Mouse (Mus musculus): Measurements from ENCODE around the gene Itm2a. TPM values are rescaled to one million over a fixed set of nuclear protein-coding genes. Genes with fewer than 3 reads are reported as not detected.

Gene Itm2a
- 130 and 136 TPM in 2 replicates for polyA plus RNA-seq (2015; fragmentation: Nextera tagmentation; extraction: Ambion mirVana)

DNA sequence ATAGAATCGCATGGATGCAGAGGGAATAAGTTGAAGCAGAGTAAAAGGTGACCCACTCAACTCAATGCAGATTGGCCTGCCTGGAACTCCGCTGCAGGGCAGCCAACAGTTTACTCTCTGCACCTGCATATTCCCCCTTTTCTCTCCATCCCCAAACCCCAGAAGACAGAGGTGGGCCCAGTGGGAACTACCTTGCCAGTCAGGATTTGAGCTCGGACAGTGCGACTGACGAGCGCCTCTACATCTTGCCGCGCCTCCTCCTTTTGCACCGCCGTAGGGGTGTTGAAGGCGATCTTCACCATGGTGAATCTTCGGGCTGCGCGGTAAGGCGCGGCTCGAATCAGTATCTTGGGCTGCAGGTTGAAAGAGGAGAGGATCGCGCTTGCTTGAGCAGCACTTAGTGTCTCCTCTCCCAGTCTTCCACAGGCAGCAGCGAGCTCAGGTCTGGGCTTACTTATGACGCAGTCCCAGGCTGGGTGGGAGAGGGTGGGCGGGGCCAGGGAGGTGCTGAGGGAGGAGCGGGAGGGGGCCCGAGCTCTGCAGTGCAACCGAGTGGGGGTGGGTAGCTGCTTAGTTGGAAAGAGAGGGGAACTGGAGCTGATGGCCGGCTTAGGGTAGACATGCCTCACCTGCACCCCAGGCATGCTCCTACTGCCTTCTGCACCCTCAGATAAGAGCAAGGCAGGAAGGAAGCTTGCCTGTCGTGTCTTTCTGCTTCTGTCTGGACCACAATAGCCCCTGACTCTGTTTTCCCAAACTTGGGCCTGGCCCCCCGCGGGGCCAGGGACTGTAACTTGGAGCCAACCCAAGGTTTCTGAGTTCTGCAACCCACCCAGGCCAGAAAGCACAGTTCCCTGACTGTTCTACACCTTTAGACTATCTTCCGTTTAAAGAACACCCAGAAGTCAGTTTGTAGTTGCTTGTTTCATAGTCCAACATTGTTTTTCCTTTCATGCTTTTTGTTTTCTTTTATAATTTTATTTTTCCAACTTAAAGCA lies at the start of gene Itm2a:
Gene Itm2a (minus strand): TSS at position 462 of the 998 bp plus-strand sequence.
- H3K4me3 ChIP-seq, result peak within 1 kb of the TSS; percentile 48
- peak within 1 kb of the TSS; percentile 67 for H3K4me2 ChIP-seq
- H3K27me3 ChIP-seq (replicated peaks), result no peaks in the 10 kb centered on the region
- H3K36me3 ChIP-seq (replicated peaks), result no peaks in the 10 kb centered on the region
- H3K9me3 ChIP-seq, result no peaks in the 10 kb centered on the region
- no peaks in the 10 kb centered on the region for H3K4me1 ChIP-seq
- WGBS, result 22% methylated on average over 29 of the region's 30 CpGs
- H3K9ac ChIP-seq, result peak within 1 kb of the TSS; percentile 46
- ATAC-seq (replicated peaks), result peak; percentile 97
- H3K27ac ChIP-seq, result no peak within 1 kb of the TSS

DNA sequence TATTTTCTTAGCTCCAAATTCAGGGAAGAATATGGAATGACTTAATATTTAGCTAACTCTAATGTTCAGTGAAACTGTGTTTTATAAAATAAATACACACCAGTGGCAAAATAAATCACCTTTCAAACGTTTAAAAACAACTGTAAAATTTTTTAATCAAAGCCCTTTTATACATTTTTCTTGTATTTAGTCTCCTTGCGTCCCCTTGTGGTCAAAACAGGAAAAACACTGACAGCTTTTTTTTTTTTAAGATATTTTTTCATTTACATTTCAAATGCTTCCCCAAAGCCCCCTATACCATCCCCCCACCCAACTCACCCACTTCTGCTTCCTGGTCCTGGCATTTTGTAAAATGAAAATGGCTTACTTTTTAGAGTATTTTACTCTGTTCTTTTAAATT lies 32.7 kb upstream of the Itm2a start:
- Histone ChIP-seq H3K9me3 (no peaks in the 10 kb centered on the region), H3K27me3 (replicated peaks) (no peaks in the 10 kb centered on the region), H3K4me1 (no peaks in the 10 kb centered on the region), H3K9ac (no peak overlapping the region), H3K4me2 (no peak overlapping the region), H3K36me3 (replicated peaks) (no peaks in the 10 kb centered on the region), H3K4me3 (no peak overlapping the region), H3K27ac (no peak overlapping the region)
- no peak for ATAC-seq (replicated peaks)
- 6% methylated on average over 2 of the region's 2 CpGs for WGBS

DNA sequence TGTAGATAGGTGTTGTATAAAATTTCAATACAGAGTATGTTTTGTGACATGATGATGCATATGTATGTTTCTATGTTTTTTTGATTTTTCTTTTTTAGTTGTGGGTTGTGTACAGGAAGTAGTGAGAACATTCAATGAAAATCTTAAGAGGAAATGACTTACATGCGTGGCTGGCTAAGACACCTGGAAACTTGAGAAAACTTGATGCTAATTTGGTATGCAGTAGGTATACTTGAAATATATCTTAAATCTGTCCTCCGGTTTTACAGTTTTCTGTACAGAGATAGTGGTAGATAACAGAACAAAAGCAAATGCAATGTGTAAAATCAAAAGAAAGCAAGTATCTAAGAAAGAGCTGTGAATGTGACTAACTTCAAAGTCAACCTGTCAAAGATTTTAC lies 18.1 kb upstream of the Itm2a start:
- ATAC-seq (replicated peaks), result no peak
- Histone ChIP-seq H3K27ac (no peak overlapping the region), H3K9me3 (no peaks in the 10 kb centered on the region), H3K4me1 (no peaks in the 10 kb centered on the region), H3K36me3 (replicated peaks) (no peaks in the 10 kb centered on the region), H3K4me3 (no peak overlapping the region), H3K9ac (no peak overlapping the region), H3K4me2 (no peak overlapping the region), H3K27me3 (replicated peaks) (no peaks in the 10 kb centered on the region)
- 90% methylated on average over 2 of the region's 2 CpGs for WGBS

DNA sequence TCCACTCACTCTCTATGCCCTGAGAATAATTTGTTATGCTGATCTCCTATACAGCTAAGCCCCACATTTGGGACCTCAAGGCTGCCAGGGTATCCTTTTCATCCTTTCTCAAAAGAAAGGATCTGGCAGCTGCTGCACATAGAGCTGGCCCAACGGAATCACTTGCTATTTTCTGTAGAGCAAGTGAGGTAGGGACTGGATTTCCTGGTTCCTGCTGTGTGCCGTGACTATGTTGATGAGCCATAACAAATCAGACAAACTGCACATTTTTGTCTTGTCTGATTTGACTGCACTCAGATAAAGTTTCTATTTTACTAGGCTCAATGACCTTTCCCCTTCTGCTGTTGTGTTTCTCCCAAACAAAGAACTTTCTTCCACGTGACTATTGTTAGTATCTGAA lies 14.2 kb upstream of the Itm2a start:
- no peak overlapping the region for H3K4me3 ChIP-seq
- H3K9me3 ChIP-seq, result no peaks in the 10 kb centered on the region
- H3K27me3 ChIP-seq (replicated peaks), result no peaks in the 10 kb centered on the region
- H3K4me1 ChIP-seq, result no peaks in the 10 kb centered on the region
- no peaks in the 10 kb centered on the region for H3K36me3 ChIP-seq (replicated peaks)
- 26% methylated on average over 3 of the region's 3 CpGs for WGBS
- no peak overlapping the region for H3K9ac ChIP-seq
- H3K27ac ChIP-seq, result no peak overlapping the region
- ATAC-seq (replicated peaks), result no peak
- H3K4me2 ChIP-seq, result no peak overlapping the region

DNA sequence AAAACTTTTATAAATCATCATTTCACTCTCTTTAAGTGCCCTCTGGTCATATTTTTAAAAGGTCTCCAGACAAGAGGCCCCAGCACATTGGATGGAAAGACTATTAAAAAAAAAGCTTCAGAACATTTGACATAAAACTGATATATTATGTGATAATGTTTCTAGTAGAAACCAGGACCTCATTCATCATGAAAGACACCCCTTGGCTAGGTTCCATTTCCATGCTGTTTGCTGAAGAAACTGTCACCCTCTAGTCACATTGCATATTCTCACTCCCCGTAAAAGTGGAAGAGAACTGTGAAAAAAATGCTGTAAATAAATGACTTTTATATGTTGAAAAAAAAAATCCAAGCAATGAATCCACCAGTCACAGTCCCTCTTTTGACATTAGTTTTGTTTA lies 12.8 kb upstream of the Itm2a start:
- WGBS, result 63% methylated on average over 1 of the region's 1 CpGs
- Histone ChIP-seq H3K9ac (no peak overlapping the region), H3K4me2 (no peak overlapping the region), H3K4me1 (no peaks in the 10 kb centered on the region), H3K27ac (no peak overlapping the region), H3K9me3 (no peaks in the 10 kb centered on the region), H3K36me3 (replicated peaks) (no peaks in the 10 kb centered on the region), H3K27me3 (replicated peaks) (no peaks in the 10 kb centered on the region), H3K4me3 (no peak overlapping the region)
- no peak for ATAC-seq (replicated peaks)

DNA sequence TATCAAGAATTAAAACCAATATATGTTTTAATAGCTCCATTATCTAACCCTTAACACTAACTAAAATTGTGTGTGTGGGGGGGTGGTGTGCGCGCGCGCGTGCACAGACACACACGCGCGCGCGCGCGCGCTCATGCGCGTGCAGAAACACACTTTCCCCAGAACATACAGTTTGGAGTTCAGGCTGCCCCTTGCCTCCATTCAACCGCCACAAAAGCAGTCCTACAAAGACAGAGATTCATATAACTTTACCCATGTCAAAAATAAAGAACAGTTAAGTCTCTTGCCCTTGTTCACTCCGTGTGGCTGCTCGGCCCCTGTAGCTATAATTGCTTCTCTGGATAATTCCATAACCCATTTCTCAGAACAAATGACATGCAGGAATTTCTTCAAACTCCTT lies 695 bp downstream of the Itm2a start:
- Histone ChIP-seq H3K27ac (no peak overlapping the region), H3K9ac (peak overlapping the region; percentile 46), H3K36me3 (replicated peaks) (no peaks in the 10 kb centered on the region), H3K4me3 (peak overlapping the region; percentile 48), H3K4me2 (peak overlapping the region; percentile 67), H3K9me3 (no peaks in the 10 kb centered on the region), H3K27me3 (replicated peaks) (no peaks in the 10 kb centered on the region), H3K4me1 (no peaks in the 10 kb centered on the region)
- peak; percentile 62 for ATAC-seq (replicated peaks)
- WGBS, result 20% methylated on average over 18 of the region's 18 CpGs

DNA sequence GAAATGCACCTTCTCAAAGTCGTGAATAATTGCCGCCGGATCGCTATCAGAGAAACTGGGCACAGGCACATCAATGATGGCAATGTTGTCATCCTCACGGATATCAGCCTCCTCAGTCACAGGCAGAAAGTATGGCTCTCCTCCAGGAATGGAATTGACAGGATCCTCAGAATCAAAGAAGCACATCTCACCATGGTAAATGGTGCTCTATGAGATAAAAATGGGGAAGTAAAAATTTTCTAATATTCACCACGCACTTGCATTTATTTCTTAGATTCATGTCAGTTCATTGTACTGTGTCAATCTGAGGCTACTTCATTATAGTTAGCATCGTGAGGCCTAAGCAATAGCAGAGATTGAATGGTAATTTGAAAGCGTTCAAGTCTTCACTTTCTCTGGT lies 4.1 kb downstream of the Itm2a start:
- H3K27ac ChIP-seq, result no peak overlapping the region
- no peak overlapping the region for H3K4me2 ChIP-seq
- no peaks in the 10 kb centered on the region for H3K4me1 ChIP-seq
- 86% methylated on average over 8 of the region's 8 CpGs for WGBS
- no peak for ATAC-seq (replicated peaks)
- no peaks in the 10 kb centered on the region for H3K27me3 ChIP-seq (replicated peaks)
- H3K9ac ChIP-seq, result no peak overlapping the region
- H3K9me3 ChIP-seq, result no peaks in the 10 kb centered on the region
- H3K36me3 ChIP-seq (replicated peaks), result no peaks in the 10 kb centered on the region
- no peak overlapping the region for H3K4me3 ChIP-seq

DNA sequence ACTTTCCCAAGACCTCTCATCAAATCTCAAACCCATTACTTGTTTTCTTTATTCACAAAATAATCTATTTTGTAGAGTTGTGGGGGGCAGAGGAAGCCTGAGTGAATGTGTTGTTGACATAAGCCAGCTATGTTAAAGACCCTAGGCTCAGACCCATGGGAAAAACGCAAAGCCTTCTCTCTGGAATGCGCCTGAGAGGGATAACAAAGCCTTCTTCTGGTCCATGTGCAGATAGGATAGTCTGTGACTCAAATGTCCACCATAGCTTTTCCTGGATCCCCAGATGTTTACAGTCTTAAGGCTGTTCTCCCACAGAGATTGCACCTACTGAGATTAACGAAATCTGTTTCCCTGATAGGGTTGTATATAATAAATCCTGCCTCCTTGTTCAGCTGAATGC lies 9.9 kb downstream of the Itm2a start:
- WGBS, result 59% methylated on average over 3 of the region's 3 CpGs
- Histone ChIP-seq H3K27me3 (replicated peaks) (no peaks in the 10 kb centered on the region), H3K4me1 (no peaks in the 10 kb centered on the region), H3K9me3 (no peaks in the 10 kb centered on the region), H3K9ac (no peak overlapping the region), H3K4me3 (no peak overlapping the region), H3K36me3 (replicated peaks) (no peaks in the 10 kb centered on the region), H3K27ac (no peak overlapping the region), H3K4me2 (no peak overlapping the region)
- no peak for ATAC-seq (replicated peaks)

DNA sequence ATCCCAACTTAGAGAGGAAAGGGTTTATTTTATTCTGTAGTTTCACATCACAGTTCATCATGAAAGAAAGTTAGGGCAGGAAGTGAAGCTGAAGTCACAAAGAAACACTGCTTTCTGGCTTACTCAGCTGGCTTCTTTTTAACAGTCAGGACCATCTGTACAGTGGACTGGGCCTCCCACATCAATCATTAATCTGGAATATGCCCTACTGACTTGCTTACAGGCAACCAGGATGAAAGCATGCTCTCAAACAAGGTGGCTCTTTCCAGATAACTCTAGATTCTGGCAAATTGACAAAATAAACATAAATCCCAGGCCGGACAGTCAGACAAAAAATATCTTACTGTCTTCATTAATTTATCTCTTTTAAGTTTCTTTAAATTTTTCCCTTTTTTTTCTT lies 27.8 kb downstream of the Itm2a start:
- Histone ChIP-seq H3K4me2 (no peak overlapping the region), H3K4me1 (no peaks in the 10 kb centered on the region), H3K9ac (no peak overlapping the region), H3K27me3 (replicated peaks) (no peaks in the 10 kb centered on the region), H3K9me3 (no peaks in the 10 kb centered on the region), H3K27ac (no peak overlapping the region), H3K4me3 (no peak overlapping the region), H3K36me3 (replicated peaks) (no peaks in the 10 kb centered on the region)
- WGBS, result 87% methylated on average over 1 of the region's 1 CpGs
- no peak for ATAC-seq (replicated peaks)

Other genes starting within 250 kb of the Itm2a start
- 0.14 TPM in 1 of 2 replicates, not detected in the other for gene Gpr174, start 147.5 kb downstream of the Itm2a start, polyA plus RNA-seq (2015; fragmentation: Nextera tagmentation; extraction: Ambion mirVana)

Measured in midbrain, embryonic 15.5 days (tissue).